Mouse (Mus musculus): ENCODE measurements around the gene Zfp830. TPM values are rescaled to one million over a fixed set of nuclear protein-coding genes. Genes with fewer than 3 reads are reported as not detected.

Zfp830 gene
- polyA plus RNA-seq, 2 experiments, result 10.5 to 15.5 TPM

DNA sequence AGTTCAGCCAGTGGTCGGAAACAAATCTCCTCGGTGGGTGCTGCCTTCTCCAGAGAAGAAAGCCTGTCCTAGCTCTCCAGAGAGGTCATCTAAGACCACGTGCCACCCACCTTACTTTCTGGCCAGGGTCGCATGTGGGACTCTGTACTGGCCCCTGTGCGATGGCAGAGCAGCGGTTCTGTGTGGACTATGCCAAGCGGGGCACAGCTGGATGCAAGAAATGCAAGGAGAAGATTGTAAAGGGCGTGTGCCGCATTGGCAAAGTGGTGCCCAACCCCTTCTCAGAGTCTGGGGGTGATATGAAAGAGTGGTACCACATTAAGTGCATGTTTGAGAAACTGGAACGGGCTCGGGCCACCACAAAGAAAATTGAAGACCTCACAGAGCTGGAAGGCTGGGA lies 19.3 kb downstream of the Zfp830 start:
- Histone ChIP-seq H3K27me3 (ENCODE audit: control insufficient read depth, insufficient read depth, low read length) (no peaks in the 10 kb centered on the region), H3K36me3 (replicated peaks; ENCODE audit: control insufficient read depth, insufficient read depth, low read depth) (peaks cover 7% of the 10 kb centered on the region), H3K4me2 (ENCODE audit: low read depth) (no peak overlapping the region), H3K4me1 (replicated peaks; ENCODE audit: control insufficient read depth in 2 of 2, insufficient read depth in 2 of 2, low read length in 1 of 2) (peaks cover 5 to 13% of the 10 kb centered on the region in 2 experiments), H3K9me3 (ENCODE audit: control insufficient read depth, low read length) (no peaks in the 10 kb centered on the region), H3K9ac (replicated peaks) (no peak overlapping the region), H3K4me3 (ENCODE audit: insufficient read depth in 1 of 2, low read depth in 2 of 2, low read length in 2 of 2) (no peak overlapping the region), H3K27ac (no peak overlapping the region)
- no peak for DNase-seq (ENCODE audit: low read depth in 3 of 3, low spot score in 3 of 3)
- no peak for TF ChIP-seq CTCF (IDR thresholded peaks at IDR 0.05; ENCODE audit: low read depth)
- no peak for TF ChIP-seq EP300 (IDR thresholded peaks at IDR 0.05; ENCODE audit: low read depth)
- ATAC-seq (ENCODE audit: insufficient read depth), result no peak
- 81% methylated on average over 11 of the region's 11 CpGs for WGBS (ENCODE audit: insufficient replicate concordance)

DNA sequence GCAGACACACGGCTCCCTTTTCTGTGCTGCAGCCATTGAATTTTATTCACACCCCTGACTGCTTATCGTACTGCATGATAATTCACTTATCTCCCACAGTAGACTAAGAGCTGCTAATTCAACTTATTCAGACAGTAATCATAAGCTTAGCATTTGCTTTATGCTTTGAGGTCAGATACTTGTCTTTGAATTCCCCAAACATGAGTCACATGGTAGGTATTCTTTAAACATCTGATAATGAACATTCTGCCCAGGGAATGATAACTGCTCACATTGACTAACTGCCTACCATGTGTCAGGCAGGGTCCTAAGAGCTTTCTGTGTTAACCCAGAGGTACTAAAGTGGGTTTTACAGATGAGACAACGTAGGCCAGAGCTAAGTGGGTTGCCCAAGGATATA lies 42.5 kb downstream of the Zfp830 start:
- ATAC-seq (ENCODE audit: insufficient read depth) (no peak), DNase-seq (ENCODE audit: low read depth in 3 of 3, low spot score in 3 of 3) (no peak)
- Histone ChIP-seq H3K36me3 (replicated peaks; ENCODE audit: control insufficient read depth, insufficient read depth, low read depth) (peaks cover 37% of the 10 kb centered on the region), H3K27ac (no peak overlapping the region), H3K4me2 (ENCODE audit: low read depth) (no peak overlapping the region), H3K4me3 (ENCODE audit: insufficient read depth in 1 of 2, low read depth in 2 of 2, low read length in 2 of 2) (no peak overlapping the region), H3K27me3 (ENCODE audit: control insufficient read depth, insufficient read depth, low read length) (no peaks in the 10 kb centered on the region), H3K4me1 (replicated peaks; ENCODE audit: control insufficient read depth in 2 of 2, insufficient read depth in 2 of 2, low read length in 1 of 2) (no peaks in the 10 kb centered on the region), H3K9me3 (ENCODE audit: control insufficient read depth, low read length) (no peaks in the 10 kb centered on the region), H3K9ac (replicated peaks) (no peak overlapping the region)
- no peak for TF ChIP-seq CTCF (IDR thresholded peaks at IDR 0.05; ENCODE audit: low read depth)
- no peak for TF ChIP-seq EP300 (IDR thresholded peaks at IDR 0.05; ENCODE audit: low read depth)
- 59% methylated on average over 3 of the region's 3 CpGs for whole genome bisulfite sequencing (ENCODE audit: insufficient replicate concordance)

DNA sequence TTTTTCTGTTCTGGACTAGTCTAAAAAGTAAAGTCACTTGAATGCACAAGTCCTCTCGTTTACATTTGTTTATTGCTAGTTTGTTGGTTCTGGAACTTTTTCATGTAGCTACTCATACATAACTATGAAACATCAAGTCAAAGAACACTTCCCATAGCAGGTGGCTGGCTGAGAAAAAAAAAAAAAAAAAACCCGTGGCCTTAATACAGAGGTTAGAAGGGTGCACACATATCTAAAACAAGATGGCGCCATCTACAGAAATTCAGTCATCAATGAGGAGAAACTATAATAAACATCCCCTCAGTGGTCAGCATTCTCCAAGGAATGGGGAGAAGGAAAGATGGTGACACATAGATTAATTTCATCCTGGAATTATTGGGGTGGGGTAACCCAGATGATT lies 43.2 kb downstream of the Zfp830 start:
- Histone ChIP-seq H3K9ac (replicated peaks) (no peak overlapping the region), H3K27me3 (ENCODE audit: control insufficient read depth, insufficient read depth, low read length) (no peaks in the 10 kb centered on the region), H3K27ac (no peak overlapping the region), H3K4me2 (ENCODE audit: low read depth) (no peak overlapping the region), H3K9me3 (ENCODE audit: control insufficient read depth, low read length) (no peaks in the 10 kb centered on the region), H3K36me3 (replicated peaks; ENCODE audit: control insufficient read depth, insufficient read depth, low read depth) (peaks cover 43% of the 10 kb centered on the region), H3K4me1 (replicated peaks; ENCODE audit: control insufficient read depth in 2 of 2, insufficient read depth in 2 of 2, low read length in 1 of 2) (no peaks in the 10 kb centered on the region), H3K4me3 (ENCODE audit: insufficient read depth in 1 of 2, low read depth in 2 of 2, low read length in 2 of 2) (no peak overlapping the region)
- ATAC-seq (ENCODE audit: insufficient read depth) (no peak), DNase-seq (ENCODE audit: low read depth in 3 of 3, low spot score in 3 of 3) (no peak)
- no peak for TF ChIP-seq EP300 (IDR thresholded peaks at IDR 0.05; ENCODE audit: low read depth)
- TF ChIP-seq CTCF (IDR thresholded peaks at IDR 0.05; ENCODE audit: low read depth), result no peak
- WGBS (ENCODE audit: insufficient replicate concordance), result 72% methylated on average over 3 of the region's 3 CpGs

DNA sequence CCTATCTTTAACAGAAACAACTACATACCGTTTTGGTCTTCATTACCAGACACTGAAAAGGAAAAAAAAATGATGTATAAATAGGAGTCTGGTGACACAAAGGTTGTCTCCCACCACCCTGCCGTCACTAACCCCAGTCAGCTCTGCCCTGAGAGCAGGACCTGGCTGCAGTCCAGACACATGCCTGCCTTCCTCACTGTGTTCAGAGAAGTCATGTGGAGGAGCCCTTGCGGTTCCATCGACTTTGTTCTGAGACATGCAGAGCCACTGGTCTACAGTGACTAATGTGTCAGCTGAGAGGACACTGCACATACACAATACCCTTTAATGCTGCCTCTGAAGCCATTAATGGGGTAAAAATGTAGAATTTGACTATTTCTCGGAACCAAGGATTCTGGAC lies 44.3 kb downstream of the Zfp830 start:
- TF ChIP-seq EP300 (IDR thresholded peaks at IDR 0.05; ENCODE audit: low read depth), result no peak
- TF ChIP-seq CTCF (IDR thresholded peaks at IDR 0.05; ENCODE audit: low read depth), result no peak
- no peak overlapping the region for H3K9ac ChIP-seq (replicated peaks)
- no peak overlapping the region for H3K4me2 ChIP-seq (ENCODE audit: low read depth)
- peaks cover 40% of the 10 kb centered on the region for H3K36me3 ChIP-seq (replicated peaks; ENCODE audit: control insufficient read depth, insufficient read depth, low read depth)
- no peaks in the 10 kb centered on the region for H3K27me3 ChIP-seq (ENCODE audit: control insufficient read depth, insufficient read depth, low read length)
- H3K4me3 ChIP-seq (ENCODE audit: insufficient read depth in 1 of 2, low read depth in 2 of 2, low read length in 2 of 2), result no peak overlapping the region
- ATAC-seq (ENCODE audit: insufficient read depth) (no peak), DNase-seq (ENCODE audit: low read depth in 3 of 3, low spot score in 3 of 3) (no peak)
- H3K27ac ChIP-seq, result no peak overlapping the region
- no peaks in the 10 kb centered on the region for H3K9me3 ChIP-seq (ENCODE audit: control insufficient read depth, low read length)
- WGBS (ENCODE audit: insufficient replicate concordance), result 88% methylated on average over 5 of the region's 5 CpGs
- H3K4me1 ChIP-seq (replicated peaks; ENCODE audit: control insufficient read depth in 2 of 2, insufficient read depth in 2 of 2, low read length in 1 of 2), result no peaks in the 10 kb centered on the region

Other genes with a start within 250 kb of the Zfp830 start
- 0.08 and 0.09 TPM in 2 replicates for gene Cct6b, start within 50 bp of the Zfp830 start, polyA plus RNA-seq (2012; rRNA removed)
- gene Cct6b, start within 50 bp of the Zfp830 start, polyA plus RNA-seq (2014; fragmentation: Nextera tagmentation; extraction: Ambion mirVana), result 0.13 and 0.27 TPM in 2 replicates
- 6.3 and 6.5 TPM in 2 replicates for gene Lig3, start 16.8 kb downstream of the Zfp830 start, polyA plus RNA-seq (2012; rRNA removed)
- 8.3 and 10.3 TPM in 2 replicates for gene Lig3, start 16.8 kb downstream of the Zfp830 start, polyA plus RNA-seq (2014; fragmentation: Nextera tagmentation; extraction: Ambion mirVana)
- 12.6 and 12.9 TPM in 2 replicates for gene Rffl, start 106.9 kb downstream of the Zfp830 start, polyA plus RNA-seq (2012; rRNA removed)
- 19.0 and 20.6 TPM in 2 replicates for gene Rffl, start 106.9 kb downstream of the Zfp830 start, polyA plus RNA-seq (2014; fragmentation: Nextera tagmentation; extraction: Ambion mirVana)
- gene Rad51d, start 126.3 kb downstream of the Zfp830 start, polyA plus RNA-seq (2012; rRNA removed), result 2.8 and 3.5 TPM in 2 replicates
- 5.8 and 6.8 TPM in 2 replicates for gene Rad51d, start 126.3 kb downstream of the Zfp830 start, polyA plus RNA-seq (2014; fragmentation: Nextera tagmentation; extraction: Ambion mirVana)
- 0.07 and 0.09 TPM in 2 replicates for gene Fndc8, start 127.8 kb downstream of the Zfp830 start, polyA plus RNA-seq (2012; rRNA removed)
- 0.04 and 0.18 TPM in 2 replicates for gene Fndc8, start 127.8 kb downstream of the Zfp830 start, polyA plus RNA-seq (2014; fragmentation: Nextera tagmentation; extraction: Ambion mirVana)
- 26.1 and 27.2 TPM in 2 replicates for gene Nle1, start 144.1 kb downstream of the Zfp830 start, polyA plus RNA-seq (2012; rRNA removed)
- 11.9 and 13.8 TPM in 2 replicates for gene Nle1, start 144.1 kb downstream of the Zfp830 start, polyA plus RNA-seq (2014; fragmentation: Nextera tagmentation; extraction: Ambion mirVana)
- gene Unc45b, start 146.2 kb downstream of the Zfp830 start, polyA plus RNA-seq (2012; rRNA removed), result 0.21 and 0.45 TPM in 2 replicates
- 0.57 and 0.95 TPM in 2 replicates for gene Unc45b, start 146.2 kb downstream of the Zfp830 start, polyA plus RNA-seq (2014; fragmentation: Nextera tagmentation; extraction: Ambion mirVana)
- 0.31 and 0.54 TPM in 2 replicates for gene Slfn5, start 187.0 kb downstream of the Zfp830 start, polyA plus RNA-seq (2012; rRNA removed)
- gene Slfn5, start 187.0 kb downstream of the Zfp830 start, polyA plus RNA-seq (2014; fragmentation: Nextera tagmentation; extraction: Ambion mirVana), result 0.81 and 0.84 TPM in 2 replicates
- gene Slfn9, start 227.5 kb downstream of the Zfp830 start, polyA plus RNA-seq (2012; rRNA removed), result 1.8 and 3.8 TPM in 2 replicates
- 5.6 and 5.7 TPM in 2 replicates for gene Slfn9, start 227.5 kb downstream of the Zfp830 start, polyA plus RNA-seq (2014; fragmentation: Nextera tagmentation; extraction: Ambion mirVana)